Mouse (Mus musculus) CH12.LX (cell line): ENCODE measurements around the gene Ltf.

ENCODE experiments used
- CTCF ChIP-seq, 2 experiments: IDR thresholded peaks in 1 of 2; conservative IDR thresholded peaks in 1 of 2; 2 replicates each; pipeline ENCODE4 v1.5.1; 2011 to 2012; ENCODE audit warnings: low read depth in 2 of 2, low read length in 2 of 2, improper control_type of control experiment in 1 of 2, inconsistent platforms in 1 of 2, mild to moderate bottlenecking in 1 of 2, moderate library complexity in 1 of 2
- EP300 ChIP-seq: IDR thresholded peaks from 2 replicates; pipeline ENCODE4 v1.6.1; 2011; ENCODE audit warnings: low read length, improper control_type of control experiment
- HCFC1 ChIP-seq: IDR thresholded peaks from 2 replicates; pipeline ENCODE4 v1.6.1; 2012; ENCODE audit warnings: low read depth, mild to moderate bottlenecking, inconsistent platforms, low read length, improper control_type of control experiment
- MAFK ChIP-seq: IDR thresholded peaks from 2 replicates; pipeline ENCODE4 v1.6.1; 2011; ENCODE audit warnings: low read length, improper control_type of control experiment; ENCODE audit not compliant: insufficient replicate concordance
- MAX ChIP-seq: IDR thresholded peaks from 2 replicates; pipeline ENCODE4 v1.6.1; 2011; ENCODE audit warnings: low read length, improper control_type of control experiment
- MAZ ChIP-seq: IDR thresholded peaks from 2 replicates; pipeline ENCODE4 v1.6.1; 2012; ENCODE audit warnings: low read depth, mild to moderate bottlenecking, inconsistent platforms, low read length, improper control_type of control experiment, moderate library complexity
- MXI1 ChIP-seq: IDR thresholded peaks from 2 replicates; pipeline ENCODE4 v1.6.1; 2011; ENCODE audit warnings: mild to moderate bottlenecking, low read depth, low read length, improper control_type of control experiment
- POLR2A ChIP-seq: IDR thresholded peaks from 2 replicates; pipeline ENCODE4 v1.6.1; 2011; ENCODE audit warnings: low read depth, mild to moderate bottlenecking, improper control_type of control experiment, low read length
- SIN3A ChIP-seq: IDR thresholded peaks from 2 replicates; pipeline ENCODE4 v1.6.1; 2012; ENCODE audit warnings: low read length, improper control_type of control experiment, inconsistent platforms
- TBP ChIP-seq: conservative IDR thresholded peaks from 2 replicates; pipeline ENCODE4 v1.6.1; 2011; ENCODE audit warnings: low read depth, low read length, improper control_type of control experiment

- no peak for TF ChIP-seq CTCF (conservative IDR thresholded peaks at IDR 0.05 in 1 of 2, IDR thresholded peaks at IDR 0.05 in 1 of 2; ENCODE audit: low read depth in 2 of 2, low read length in 2 of 2)
- no peak for TF ChIP-seq SIN3A
- no peak for TF ChIP-seq HCFC1
- no peak for TF ChIP-seq POLR2A
- TF ChIP-seq MXI1 = no peak
- no peak for TF ChIP-seq EP300
- TF ChIP-seq TBP = no peak
- no peak for TF ChIP-seq MAFK
- no peak for TF ChIP-seq MAZ
- no peak for TF ChIP-seq MAX
Observed at GRCm38 (mm10) chr9:111033717-111034116, 14.6 kb downstream of the Ltf start.
